Mouse (Mus musculus): ENCODE measurements around the gene Slc2a8.

DNA sequence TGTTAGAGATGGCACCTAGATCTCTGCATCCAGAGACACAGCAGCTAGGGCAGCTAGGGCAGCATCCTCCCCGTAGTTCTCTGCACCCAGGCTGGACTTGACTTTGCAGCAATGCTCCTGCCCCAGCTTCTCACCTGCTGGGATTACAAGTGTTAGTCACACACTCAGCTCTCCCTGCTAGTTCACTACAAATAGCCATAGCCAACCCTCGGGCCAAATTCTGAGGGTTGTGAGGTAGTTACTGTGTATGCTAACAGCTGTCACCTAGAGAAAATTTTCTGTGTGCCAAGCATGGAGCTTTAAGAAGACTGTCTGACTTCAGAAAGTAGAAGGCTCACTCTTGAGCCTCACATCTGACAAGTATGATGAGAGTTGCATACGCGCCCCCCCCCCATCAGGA, 15.9 kb upstream of the Slc2a8 start:
- TF ChIP-seq CTCF (conservative IDR thresholded peaks at IDR 0.05; ENCODE audit: insufficient read depth, insufficient read length, low read depth, low read length) (no peak), POLR2A (IDR thresholded peaks at IDR 0.05; ENCODE audit: low read depth, low read length) (no peak)

Data from kidney, adult 2 months (tissue).